Mouse (Mus musculus) G1E (cell line): ENCODE data around the gene Tmem115.

Source experiments
- CTCF ChIP-seq: IDR thresholded peaks from 2 replicates; pipeline ENCODE4 v1.5.1; 2012; ENCODE audit warnings: low read depth, low read length, inconsistent platforms, mixed read lengths
- POLR2AphosphoS5 ChIP-seq: IDR thresholded peaks from 2 replicates; pipeline ENCODE4 v1.6.1; 2012; ENCODE audit warnings: low read depth, low read length, inconsistent platforms; ENCODE audit not compliant: insufficient replicate concordance

DNA sequence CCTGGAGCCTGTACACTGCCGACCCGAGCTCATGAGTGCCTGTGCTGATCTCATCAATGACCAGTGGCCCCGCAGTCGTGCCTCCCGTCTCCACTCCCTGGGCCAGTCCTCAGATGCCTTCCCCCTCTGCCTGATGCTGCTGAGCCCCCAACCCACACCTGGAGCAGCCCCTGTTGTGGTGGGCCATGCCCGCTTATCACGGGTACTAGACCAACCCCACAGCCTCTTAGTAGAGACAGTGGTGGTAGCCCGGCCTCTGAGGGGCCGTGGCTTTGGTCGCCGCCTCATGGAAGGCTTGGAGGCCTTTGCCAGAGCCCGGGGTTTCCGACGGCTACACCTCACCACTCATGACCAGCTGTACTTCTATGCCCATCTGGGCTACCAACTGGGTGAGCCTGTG, 49.4 kb downstream of the Tmem115 start:
- TF ChIP-seq CTCF (no peak), POLR2AphosphoS5 (no peak)
